Mouse (Mus musculus) thymus, adult 2 months (tissue): ENCODE data around the gene Gpr33.

ENCODE experiments used
- CTCF ChIP-seq: fragments of 200-500 bp; IDR thresholded peaks from 2 replicates; pipeline ENCODE4 v1.5.1; 2012; ENCODE audit warnings: mild to moderate bottlenecking, control low read depth, low read length, moderate library complexity, borderline replicate concordance; ENCODE audit not compliant: control insufficient read depth, poor library complexity, insufficient read depth; ENCODE audit errors: extremely low read depth
- POLR2A ChIP-seq: fragments of 200-500 bp; IDR thresholded peaks from 2 replicates; pipeline ENCODE4 v1.6.1; 2012; ENCODE audit warnings: mild to moderate bottlenecking, low read length, control low read depth, moderate library complexity; ENCODE audit not compliant: control insufficient read depth, poor library complexity, insufficient read depth; ENCODE audit errors: extremely low read depth

- TF ChIP-seq CTCF (no peak), POLR2A (no peak)
These were observed 18.5 kb upstream of the Gpr33 start for GRCm38 (mm10) chr12:52046371-52046770.
